Mouse (Mus musculus) forebrain, embryonic 14.5 days (tissue): Measurements from ENCODE around the gene Ttc28. TPM values are rescaled to one million over a fixed set of nuclear protein-coding genes. Genes with fewer than 3 reads are reported as not detected.

ENCODE experiments used
- ATAC-seq: fragments of 200-750 bp; cut with Nextera tagmentation; 2 replicates; pipeline ENCODE4 v1.8.0; 2017; ENCODE audit warnings: mild to moderate bottlenecking, moderate library complexity
- DNase-seq: peaks from one replicate; pipeline ENCODE4 v3.0.0-alpha.2; 2015; ENCODE audit warnings: low spot score
- H3K27ac ChIP-seq: fragments of 300-500 bp; sonication (generic); 2 replicates; pipeline ENCODE4 v1.5.1; 2014; ENCODE audit warnings: low read depth, mild to moderate bottlenecking, control low read depth, low read length, moderate library complexity
- H3K27me3 ChIP-seq: fragments of 300-500 bp; sonication (generic); replicated peaks from 2 replicates; pipeline ENCODE4 v1.6.1; 2014; ENCODE audit warnings: low read length, control low read depth, mixed read lengths; ENCODE audit not compliant: control insufficient read depth, insufficient read depth
- H3K36me3 ChIP-seq: fragments of 300-500 bp; sonication (generic); 2 replicates; pipeline ENCODE4 v1.6.1; 2014; ENCODE audit warnings: low read length, control low read depth; ENCODE audit not compliant: control insufficient read depth, insufficient read depth
- H3K4me1 ChIP-seq: fragments of 300-500 bp; sonication (generic); 2 replicates; pipeline ENCODE4 v1.6.1; 2014; ENCODE audit warnings: antibody characterized with exemption, low read length, control low read depth; ENCODE audit not compliant: control insufficient read depth, insufficient read depth
- H3K4me2 ChIP-seq: fragments of 300-500 bp; sonication (generic); 2 replicates; pipeline ENCODE4 v1.6.1; 2014; ENCODE audit warnings: mild to moderate bottlenecking, control low read depth, low read length
- H3K4me3 ChIP-seq: fragments of 300-500 bp; sonication (generic); 2 replicates; pipeline ENCODE4 v1.5.1; 2014; ENCODE audit warnings: low read depth, low read length, control low read depth
- H3K9ac ChIP-seq: fragments of 300-500 bp; sonication (generic); 2 replicates; pipeline ENCODE4 v1.6.1; 2014; ENCODE audit warnings: mild to moderate bottlenecking, low read length, control low read depth, moderate library complexity
- H3K9me3 ChIP-seq: fragments of 300-500 bp; sonication (generic); replicated peaks from 2 replicates; pipeline ENCODE4 v1.6.1; 2016; ENCODE audit warnings: low read length, control low read depth, mixed read lengths; ENCODE audit not compliant: control insufficient read depth
- WGBS: fragments of 180-500 bp; shearing (Covaris S2); extraction: QIAGEN DNeasy Blood & Tissue Kit; methylation state at CpG from one replicate; pipeline ENCODE4 v1.1.7; 2014; 5-methylcytosine and 5-hydroxymethylcytosine counted together
- polyA plus RNA-seq: library from polyadenylated mRNA; unstranded; fragments of >200 nt; fragmentation: Nextera tagmentation; extraction: Ambion mirVana; gene quantifications from 2 replicates; pipeline ENCODE4 v1.2.1, GENCODE M21; 2014

The Ttc28 gene
- polyA plus RNA-seq, 1 experiment from 2014 or later: 29.0 TPM

- no peak for DNase-seq
- H3K9me3 ChIP-seq: no peaks in the 10 kb centered on the region
- ATAC-seq: no peak
These were observed 26.6 kb upstream of the Ttc28 start for GRCm38 (mm10) chr5:110852990-110853389.

GRCm38 (mm10) chr5:110857091-110857490 lies 22.5 kb upstream of the Ttc28 start:
- Histone ChIP-seq H3K27me3 (no peaks in the 10 kb centered on the region), H3K4me1 (no peaks in the 10 kb centered on the region), H3K4me2 (no peak overlapping the region), H3K4me3 (no peak overlapping the region), H3K9ac (no peak overlapping the region), H3K27ac (no peak overlapping the region), H3K36me3 (peaks cover 14% of the 10 kb centered on the region; the same call in 1 of the 2 replicates), H3K9me3 (no peaks in the 10 kb centered on the region)
- ATAC-seq: no peak
- WGBS: 89% methylated on average over 5 of the region's 5 CpGs
- no peak for DNase-seq

More at GRCm38 (mm10) chr5:110852990-110853389, 26.6 kb upstream of the Ttc28 start:
- no peak overlapping the region for H3K9ac ChIP-seq
- peaks cover 16% of the 10 kb centered on the region; the same call in 1 of the 2 replicates for H3K36me3 ChIP-seq
- no peaks in the 10 kb centered on the region for H3K4me1 ChIP-seq
- no peak overlapping the region for H3K4me3 ChIP-seq
- H3K27me3 ChIP-seq: no peaks in the 10 kb centered on the region
- no peak overlapping the region for H3K27ac ChIP-seq
- no peak overlapping the region for H3K4me2 ChIP-seq
- 79% methylated on average over 1 of the region's 1 CpGs for WGBS

DNA sequence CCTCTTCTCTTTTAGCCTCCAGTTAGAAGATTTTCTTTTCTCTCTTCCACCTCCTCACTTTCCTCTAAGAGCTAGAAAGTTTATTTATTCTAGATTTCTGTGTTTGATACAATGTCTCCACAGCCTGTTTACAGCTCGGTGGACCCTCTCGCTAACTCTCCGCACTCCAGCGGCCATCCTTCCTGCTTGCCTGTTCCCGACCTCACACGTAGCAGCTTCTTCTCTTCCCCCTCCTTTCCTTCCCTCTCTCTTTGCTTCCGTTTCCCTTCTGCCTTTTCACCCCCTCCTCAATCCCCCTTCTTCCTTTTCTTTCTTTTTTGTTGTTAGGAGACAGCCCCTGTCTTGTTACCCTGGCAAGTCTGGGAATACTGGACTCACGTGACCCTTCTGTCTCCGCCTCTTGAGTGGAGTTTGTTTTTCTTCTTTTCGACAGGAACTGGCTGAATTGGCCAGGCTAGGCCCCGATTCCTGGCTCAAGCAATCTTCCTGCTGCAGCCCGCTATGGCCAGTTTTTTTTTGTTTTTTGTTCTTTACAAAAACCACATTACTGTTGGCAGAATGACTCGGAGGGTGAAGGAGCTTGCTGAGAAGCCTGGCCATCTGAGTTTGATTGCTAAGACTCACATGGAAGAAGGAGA lies 20.5 kb upstream of the Ttc28 start:
- Histone ChIP-seq H3K27ac (peak overlapping the region; percentile 39; the same call in 1 of the 2 replicates), H3K36me3 (peaks cover 16% of the 10 kb centered on the region; the same call in 1 of the 2 replicates), H3K4me3 (no peak overlapping the region), H3K9me3 (no peaks in the 10 kb centered on the region), H3K9ac (no peak overlapping the region), H3K27me3 (no peaks in the 10 kb centered on the region), H3K4me1 (no peaks in the 10 kb centered on the region), H3K4me2 (no peak overlapping the region; the same call in 1 of the 2 replicates)
- DNase-seq (peak; percentile 66), ATAC-seq (no peak)
- WGBS: 54% methylated on average over 13 of the region's 13 CpGs

- H3K4me3 ChIP-seq: no peak overlapping the region
- H3K9me3 ChIP-seq: no peaks in the 10 kb centered on the region
- no peaks in the 10 kb centered on the region for H3K27me3 ChIP-seq
- H3K4me2 ChIP-seq: no peak overlapping the region
- H3K27ac ChIP-seq: no peak overlapping the region
- 92% methylated on average over 5 of the region's 5 CpGs for WGBS
- peaks cover 16% of the 10 kb centered on the region; the same call in 1 of the 2 replicates for H3K36me3 ChIP-seq
- no peak overlapping the region for H3K9ac ChIP-seq
- H3K4me1 ChIP-seq: no peaks in the 10 kb centered on the region
- ATAC-seq: no peak
- DNase-seq: no peak
These were observed 19.2 kb upstream of the Ttc28 start for GRCm38 (mm10) chr5:110860445-110860844.

DNA sequence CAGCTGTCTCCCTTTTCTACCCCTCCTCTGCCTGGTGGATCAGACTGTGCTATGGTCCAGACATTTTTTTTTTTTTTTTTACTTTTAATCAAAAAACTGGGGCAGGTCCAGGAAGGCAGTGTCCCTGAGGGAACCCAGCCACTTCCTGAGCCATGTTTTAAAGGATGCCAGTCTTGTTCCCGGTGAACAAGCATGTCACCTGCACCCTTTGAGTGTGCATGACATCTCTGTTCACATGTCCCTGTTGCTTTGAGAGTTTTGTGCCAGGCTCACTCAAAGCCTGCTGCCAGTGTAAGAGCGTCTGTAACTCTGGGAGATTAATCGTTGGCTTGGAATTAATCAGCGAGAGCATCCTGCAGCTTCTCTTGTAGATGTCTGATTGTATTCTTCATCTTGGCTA lies 11.1 kb upstream of the Ttc28 start:
- Histone ChIP-seq H3K9me3 (no peaks in the 10 kb centered on the region), H3K36me3 (peaks cover 12% of the 10 kb centered on the region; the same call in 1 of the 2 replicates), H3K4me2 (no peak overlapping the region), H3K9ac (no peak overlapping the region), H3K27ac (peak overlapping the region; percentile 50; the same call in 1 of the 2 replicates), H3K4me3 (no peak overlapping the region), H3K27me3 (no peaks in the 10 kb centered on the region), H3K4me1 (peaks cover 10% of the 10 kb centered on the region; the same call in 1 of the 2 replicates)
- WGBS: 37% methylated on average over 4 of the region's 4 CpGs
- DNase-seq: peak; percentile 46
- ATAC-seq: no peak

DNA sequence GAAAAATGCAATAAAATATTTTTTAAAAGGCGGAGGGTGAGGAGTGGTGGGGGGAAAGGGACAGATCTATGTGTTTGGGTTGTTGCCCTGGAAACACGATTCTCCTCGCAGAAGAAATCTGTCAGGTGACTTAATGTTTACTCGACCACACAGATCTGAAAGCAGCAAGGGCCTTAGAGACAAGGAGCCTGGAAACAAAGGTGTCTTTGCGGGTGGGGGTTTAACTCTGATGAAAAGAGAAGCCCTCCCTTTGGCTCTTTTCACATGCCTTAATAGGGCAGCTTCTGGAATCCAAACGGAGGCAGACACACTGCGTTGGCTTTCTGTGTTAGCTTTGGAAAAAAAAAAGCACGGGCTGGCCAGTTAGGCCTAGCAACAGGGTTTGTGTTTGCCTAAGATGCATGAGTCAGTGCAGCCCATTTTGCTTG lies 10.3 kb upstream of the Ttc28 start:
- DNase-seq (peak; percentile 52), ATAC-seq (no peak)
- H3K9me3 ChIP-seq: no peaks in the 10 kb centered on the region
- peaks cover 12% of the 10 kb centered on the region; the same call in 1 of the 2 replicates for H3K36me3 ChIP-seq
- peaks cover 10% of the 10 kb centered on the region; the same call in 1 of the 2 replicates for H3K4me1 ChIP-seq
- H3K9ac ChIP-seq: no peak overlapping the region
- H3K4me3 ChIP-seq: no peak overlapping the region
- no peak overlapping the region for H3K4me2 ChIP-seq
- H3K27me3 ChIP-seq: no peaks in the 10 kb centered on the region
- H3K27ac ChIP-seq: peak overlapping the region; percentile 50; the same call in 1 of the 2 replicates
- 9% methylated on average over 8 of the region's 8 CpGs for WGBS

- Histone ChIP-seq H3K27me3 (no peaks in the 10 kb centered on the region), H3K27ac (peak overlapping the region; percentile 46; the same call in 1 of the 2 replicates), H3K9ac (no peak overlapping the region), H3K4me3 (no peak overlapping the region), H3K4me1 (peaks cover 10% of the 10 kb centered on the region; the same call in 1 of the 2 replicates), H3K36me3 (peaks cover 5% of the 10 kb centered on the region; the same call in 1 of the 2 replicates), H3K9me3 (no peaks in the 10 kb centered on the region), H3K4me2 (no peak overlapping the region)
- DNase-seq (peak; percentile 74), ATAC-seq (no peak)
- WGBS: 37% methylated on average over 6 of the region's 6 CpGs
These were observed 6.4 kb upstream of the Ttc28 start for GRCm38 (mm10) chr5:110873160-110873559.

DNA sequence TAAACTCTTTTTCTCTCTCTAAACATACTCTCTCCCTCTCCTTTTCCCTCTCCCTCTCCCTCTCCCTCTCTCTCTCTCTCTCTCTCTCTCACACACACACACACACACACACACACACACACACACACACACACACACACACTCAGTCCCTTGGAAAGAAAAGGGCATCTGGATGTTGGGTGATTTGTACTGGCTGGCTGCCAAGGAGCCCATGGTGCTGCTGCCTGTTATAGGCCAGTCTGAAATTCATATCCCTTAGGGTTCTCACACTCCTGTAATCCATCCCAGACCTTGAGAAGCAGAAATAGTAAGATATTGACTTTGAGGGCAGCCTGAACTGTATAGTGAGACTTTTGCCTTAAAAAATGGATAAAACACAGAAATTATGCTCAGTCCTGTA lies 4.9 kb upstream of the Ttc28 start:
- Histone ChIP-seq H3K4me2 (no peak overlapping the region), H3K4me1 (0 out of 2 replicates have a peak, but pooled peaks cover 2% of the 10 kb centered on the region), H3K27me3 (no peaks in the 10 kb centered on the region), H3K4me3 (no peak overlapping the region), H3K9ac (no peak overlapping the region), H3K27ac (no peak overlapping the region), H3K9me3 (no peaks in the 10 kb centered on the region), H3K36me3 (peaks cover 5% of the 10 kb centered on the region; the same call in 1 of the 2 replicates)
- DNase-seq: peak; percentile 80
- no peak for ATAC-seq

DNA sequence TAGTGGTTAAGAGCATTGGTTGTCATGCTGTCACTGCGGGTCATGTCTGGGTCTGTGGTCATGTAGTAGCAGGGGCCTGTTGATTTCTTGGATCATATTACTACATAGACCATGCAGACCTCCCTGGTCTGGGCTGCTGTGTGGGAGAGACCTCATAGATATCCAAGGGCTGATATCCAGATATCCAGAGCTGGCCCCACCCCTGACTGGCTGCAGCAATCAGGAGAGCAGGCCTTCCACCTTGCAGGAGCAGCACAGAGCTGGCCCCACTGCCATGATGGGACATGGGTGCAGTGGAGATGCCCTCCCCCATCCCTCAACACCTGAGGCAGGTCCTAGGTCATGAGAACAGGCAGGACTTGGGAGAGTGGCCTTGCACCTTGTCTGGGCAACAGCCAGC lies 4.3 kb upstream of the Ttc28 start:
- peaks cover 5% of the 10 kb centered on the region; the same call in 1 of the 2 replicates for H3K36me3 ChIP-seq
- no peak overlapping the region for H3K4me3 ChIP-seq
- ATAC-seq: no peak
- H3K27me3 ChIP-seq: no peaks in the 10 kb centered on the region
- no peak overlapping the region for H3K4me2 ChIP-seq
- H3K9ac ChIP-seq: no peak overlapping the region
- H3K27ac ChIP-seq: no peak overlapping the region
- no peak for DNase-seq
- H3K9me3 ChIP-seq: no peaks in the 10 kb centered on the region
- 0 out of 2 replicates have a peak, but pooled peaks cover 2% of the 10 kb centered on the region for H3K4me1 ChIP-seq
- WGBS: 100% methylated on average over 1 of the region's 1 CpGs
